Mouse (Mus musculus) heart, adult 2 months (tissue): ENCODE measurements around the gene Bcl2l12.

Source experiments
- CTCF ChIP-seq: fragments of 200-600 bp; IDR thresholded peaks from 2 replicates; pipeline ENCODE4 v1.8.1; 2022; ENCODE audit warnings: antibody characterized with exemption, mild to moderate bottlenecking, moderate library complexity
- EP300 ChIP-seq: fragments of 200-500 bp; IDR thresholded peaks from 2 replicates; pipeline ENCODE4 v1.6.1; 2011; ENCODE audit warnings: low read depth, low read length, control low read depth; ENCODE audit not compliant: insufficient read depth

- TF ChIP-seq CTCF (no peak), EP300 (no peak)
Observed at GRCm38 (mm10) chr7:45012011-45012410, 13.5 kb upstream of the Bcl2l12 start.
